Mouse (Mus musculus) forebrain, postnatal 0 days (tissue): ENCODE measurements around the gene Hoxa6. TPM values are rescaled to one million over a fixed set of nuclear protein-coding genes. Genes with fewer than 3 reads are reported as not detected.

Experiments
- ATAC-seq: fragments of 200-750 bp; cut with Nextera tagmentation; 2 replicates; pipeline ENCODE4 v1.8.0; 2017; ENCODE audit warnings: mild to moderate bottlenecking, moderate library complexity
- DNase-seq: peaks from one replicate; pipeline ENCODE4 v3.0.0-alpha.2; 2015
- H3K27ac ChIP-seq: fragments of 300-500 bp; sonication (generic); 2 replicates; pipeline ENCODE4 v1.5.1; 2014; ENCODE audit warnings: low read depth, mild to moderate bottlenecking, antibody characterized with exemption, low read length, moderate library complexity, mixed read lengths
- H3K27me3 ChIP-seq: fragments of 300-500 bp; sonication (generic); 2 replicates; pipeline ENCODE4 v1.6.1; 2014; ENCODE audit warnings: mild to moderate bottlenecking, low read length, mixed read lengths; ENCODE audit not compliant: insufficient read depth
- H3K36me3 ChIP-seq: fragments of 300-500 bp; sonication (generic); 2 replicates; pipeline ENCODE4 v1.6.1; 2014; ENCODE audit warnings: mild to moderate bottlenecking, moderate library complexity; ENCODE audit not compliant: insufficient read depth
- H3K4me1 ChIP-seq: fragments of 300-500 bp; sonication (generic); 2 replicates; pipeline ENCODE4 v1.6.1; 2014; ENCODE audit warnings: antibody characterized with exemption; ENCODE audit not compliant: insufficient read depth
- H3K4me2 ChIP-seq: fragments of 300-500 bp; sonication (generic); 2 replicates; pipeline ENCODE4 v1.6.1; 2014; ENCODE audit warnings: low read depth, mild to moderate bottlenecking, moderate library complexity
- H3K4me3 ChIP-seq: fragments of 300-500 bp; sonication (generic); 2 replicates; pipeline ENCODE4 v1.5.1; 2014; ENCODE audit warnings: low read depth, low read length, mixed read lengths
- H3K9ac ChIP-seq: fragments of 300-500 bp; sonication (generic); 2 replicates; pipeline ENCODE4 v1.6.1; 2014; ENCODE audit warnings: mild to moderate bottlenecking
- H3K9me3 ChIP-seq: fragments of 300-500 bp; sonication (generic); 2 replicates; pipeline ENCODE4 v1.6.1; 2016; ENCODE audit warnings: low read length
- CTCF ChIP-seq: sonication (generic); IDR thresholded peaks from 2 replicates; pipeline ENCODE4 v1.5.1; 2016; ENCODE audit warnings: antibody characterized with exemption, control low read depth, low read depth
- WGBS: fragments of 180-500 bp; shearing (Covaris S2); extraction: QIAGEN DNeasy Blood & Tissue Kit; methylation state at CpG from one replicate; pipeline ENCODE4 v1.1.7; 2014; 5-methylcytosine and 5-hydroxymethylcytosine counted together
- polyA plus RNA-seq: library from polyadenylated mRNA; unstranded; fragments of >200 nt; fragmentation: Nextera tagmentation; extraction: Ambion mirVana; gene quantifications from 2 replicates; pipeline ENCODE4 v1.2.1, GENCODE M21; 2015
- total RNA-seq: library from RNA; depleted of rRNA; stranded (reverse); fragments of >200 nt; gene quantifications from 2 replicates; pipeline ENCODE4 v1.2.3, GENCODE M21; 2014; rRNA removed

Gene Hoxa6
- not detected in 2 replicates for total RNA-seq
- not detected in 2 replicates for polyA plus RNA-seq

DNA sequence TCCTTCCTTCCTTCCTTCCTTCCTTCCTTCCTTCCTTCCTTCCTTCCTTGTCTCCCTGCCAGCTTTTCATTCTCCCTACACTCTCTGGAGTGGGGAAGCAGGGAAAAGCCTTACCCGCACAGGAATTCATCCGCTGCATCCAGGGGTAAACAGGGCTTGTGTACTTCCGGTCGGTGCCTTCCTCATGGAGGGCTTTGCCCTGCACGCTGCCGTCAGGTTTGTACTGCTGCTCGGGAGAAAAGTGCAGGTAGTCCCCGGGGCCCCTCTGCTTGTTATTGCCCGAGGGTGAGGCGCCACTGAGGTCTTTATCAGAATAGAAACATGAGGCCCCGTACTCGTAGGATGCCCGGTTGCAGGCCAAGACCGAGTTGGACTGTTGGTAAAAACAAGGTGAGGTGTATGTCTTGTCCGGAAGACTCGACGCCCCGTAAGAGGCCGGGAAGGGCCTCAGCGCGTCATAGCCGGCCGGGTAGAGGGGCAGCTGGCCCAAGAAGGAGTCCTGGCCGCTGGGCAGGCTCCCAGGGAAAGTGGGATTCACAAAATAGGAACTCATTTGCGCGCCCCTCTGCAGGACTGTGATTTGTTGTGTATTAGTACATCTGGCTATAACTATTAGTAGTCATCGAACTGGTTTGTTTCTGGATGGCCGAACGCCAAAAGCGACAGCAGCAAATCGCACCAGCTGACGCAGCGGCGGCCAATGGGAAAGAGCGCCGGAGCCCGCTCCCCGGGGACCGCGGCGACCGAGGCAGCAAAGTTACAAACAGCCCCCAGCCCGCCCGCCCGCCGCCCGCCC is at the start of gene Hoxa6:
Gene Hoxa6, minus strand, starts transcription at position 651 of the 796 bp plus-strand sequence.
- Histone ChIP-seq H3K9ac (no peak within 1 kb of the TSS), H3K4me1 (no peaks in the 10 kb centered on the region), H3K27me3 (peaks cover 94% of the 10 kb centered on the region), H3K4me3 (no peak within 1 kb of the TSS), H3K36me3 (no peaks in the 10 kb centered on the region), H3K9me3 (no peaks in the 10 kb centered on the region), H3K4me2 (no peak within 1 kb of the TSS), H3K27ac (no peak within 1 kb of the TSS)
- no peak for DNase-seq
- no peak for TF ChIP-seq CTCF
- WGBS: 3% methylated on average over 47 of the region's 47 CpGs
- no peak for ATAC-seq

DNA sequence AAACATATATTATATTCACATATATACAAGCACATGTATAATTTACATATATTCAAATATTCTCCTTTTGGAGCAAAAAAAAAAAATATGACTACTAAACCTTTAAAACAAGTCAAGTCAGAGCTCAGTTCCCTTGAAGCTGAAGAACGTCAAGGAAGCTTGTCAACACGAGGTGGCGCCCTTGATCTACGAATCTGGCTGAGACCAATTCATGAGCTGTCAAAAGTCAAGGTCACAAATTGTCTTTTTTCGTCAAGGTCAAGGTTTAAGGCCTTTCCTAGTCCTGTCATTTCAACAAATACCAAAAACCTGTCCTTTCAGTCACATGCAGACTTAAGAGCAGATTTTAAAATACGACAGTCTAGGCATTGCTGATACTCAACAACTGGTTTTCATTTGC is 48.4 kb upstream of the Hoxa6 start:
- DNase-seq (peak; percentile 89), ATAC-seq (no peak)
- no peaks in the 10 kb centered on the region for H3K4me1 ChIP-seq
- H3K36me3 ChIP-seq: no peaks in the 10 kb centered on the region
- H3K4me2 ChIP-seq: no peak overlapping the region
- no peak overlapping the region for H3K4me3 ChIP-seq
- no peaks in the 10 kb centered on the region for H3K9me3 ChIP-seq
- TF ChIP-seq CTCF: peak; percentile 85
- under 1% methylated on average over 6 of the region's 6 CpGs for WGBS
- H3K27me3 ChIP-seq: peaks cover 85% of the 10 kb centered on the region
- H3K27ac ChIP-seq: no peak overlapping the region
- no peak overlapping the region for H3K9ac ChIP-seq

DNA sequence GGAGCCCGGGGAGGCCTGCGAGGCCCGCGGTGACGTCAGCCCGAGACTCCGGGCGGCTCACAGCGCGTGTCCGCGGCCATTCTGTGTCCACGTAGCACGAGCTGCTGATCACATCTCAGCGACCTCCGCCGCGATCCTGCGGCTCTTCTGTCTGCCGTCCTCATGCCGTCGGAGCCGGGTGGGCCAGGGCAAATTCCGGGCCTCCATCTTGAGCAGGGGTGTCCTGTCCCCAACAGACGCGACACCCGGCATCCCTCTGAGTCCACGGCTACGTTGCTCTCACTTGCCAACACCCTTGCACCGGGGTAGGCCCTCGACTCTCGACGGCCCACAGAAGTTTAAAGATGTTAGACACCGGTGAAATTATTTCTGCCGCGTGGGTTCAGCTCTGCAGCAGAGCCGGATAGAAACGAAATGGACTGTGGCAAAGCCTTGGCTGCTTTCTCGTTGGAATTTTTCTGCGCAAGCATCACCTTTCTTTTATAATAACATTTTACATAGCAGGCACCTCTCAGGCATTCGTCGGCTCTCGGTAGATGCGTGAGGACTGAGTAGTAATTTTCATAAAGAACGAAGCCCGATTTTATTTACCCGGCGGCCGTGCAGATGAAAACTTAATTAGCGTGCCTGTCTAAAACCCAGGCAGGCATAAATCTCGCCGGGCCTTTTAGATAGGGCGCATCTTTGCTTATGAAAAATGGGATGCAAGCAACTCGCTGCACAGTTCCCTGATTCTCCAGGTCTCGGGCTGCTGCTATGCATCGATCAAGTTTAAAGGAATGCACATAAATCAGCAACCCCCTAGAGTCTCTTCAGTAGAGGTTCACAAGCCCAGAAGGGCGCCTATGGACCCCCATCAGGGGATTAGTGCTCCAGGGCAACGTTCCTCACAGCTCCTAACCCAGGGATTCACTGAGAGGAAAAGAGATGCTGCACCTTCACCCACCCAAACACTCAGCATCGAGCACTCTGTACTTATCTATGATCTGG is 45.3 kb upstream of the Hoxa6 start:
- Histone ChIP-seq H3K27ac (no peak overlapping the region), H3K27me3 (peaks cover 90% of the 10 kb centered on the region), H3K4me1 (no peaks in the 10 kb centered on the region), H3K4me2 (no peak overlapping the region), H3K4me3 (no peak overlapping the region), H3K36me3 (no peaks in the 10 kb centered on the region), H3K9me3 (no peaks in the 10 kb centered on the region), H3K9ac (no peak overlapping the region)
- TF ChIP-seq CTCF: no peak
- peak; percentile 78 for DNase-seq
- WGBS: 2% methylated on average over 59 of the region's 59 CpGs
- no peak for ATAC-seq

DNA sequence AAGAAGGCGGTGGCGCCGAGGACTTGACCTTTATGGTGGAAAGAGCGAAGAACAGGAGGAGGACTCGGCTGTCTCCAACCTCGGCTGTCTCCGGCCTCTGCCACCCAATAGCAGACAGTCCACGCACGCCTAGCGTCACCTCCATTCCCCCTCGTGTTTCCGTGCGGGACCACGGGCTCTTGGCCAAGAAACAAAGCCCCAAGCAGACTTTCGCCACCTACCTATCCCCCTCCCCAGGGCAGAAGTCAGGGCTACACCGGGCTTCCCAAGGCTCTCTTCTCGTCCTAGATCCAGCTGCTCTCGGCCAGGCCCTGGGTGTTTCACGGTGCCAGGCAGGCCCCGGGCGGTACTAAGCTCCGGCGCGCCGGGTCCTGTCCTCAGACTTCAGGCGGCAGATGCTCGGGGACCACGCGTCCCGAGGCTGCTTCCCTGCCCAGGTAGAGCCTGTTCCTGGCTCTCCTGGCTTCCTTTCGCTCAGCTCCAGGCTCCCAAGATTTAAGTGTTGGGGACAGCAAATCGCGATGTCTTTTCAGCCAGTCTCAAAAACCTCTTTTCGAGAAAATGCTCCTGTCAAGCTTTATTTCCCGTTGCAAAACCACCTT is 44.4 kb upstream of the Hoxa6 start:
- no peaks in the 10 kb centered on the region for H3K36me3 ChIP-seq

DNA sequence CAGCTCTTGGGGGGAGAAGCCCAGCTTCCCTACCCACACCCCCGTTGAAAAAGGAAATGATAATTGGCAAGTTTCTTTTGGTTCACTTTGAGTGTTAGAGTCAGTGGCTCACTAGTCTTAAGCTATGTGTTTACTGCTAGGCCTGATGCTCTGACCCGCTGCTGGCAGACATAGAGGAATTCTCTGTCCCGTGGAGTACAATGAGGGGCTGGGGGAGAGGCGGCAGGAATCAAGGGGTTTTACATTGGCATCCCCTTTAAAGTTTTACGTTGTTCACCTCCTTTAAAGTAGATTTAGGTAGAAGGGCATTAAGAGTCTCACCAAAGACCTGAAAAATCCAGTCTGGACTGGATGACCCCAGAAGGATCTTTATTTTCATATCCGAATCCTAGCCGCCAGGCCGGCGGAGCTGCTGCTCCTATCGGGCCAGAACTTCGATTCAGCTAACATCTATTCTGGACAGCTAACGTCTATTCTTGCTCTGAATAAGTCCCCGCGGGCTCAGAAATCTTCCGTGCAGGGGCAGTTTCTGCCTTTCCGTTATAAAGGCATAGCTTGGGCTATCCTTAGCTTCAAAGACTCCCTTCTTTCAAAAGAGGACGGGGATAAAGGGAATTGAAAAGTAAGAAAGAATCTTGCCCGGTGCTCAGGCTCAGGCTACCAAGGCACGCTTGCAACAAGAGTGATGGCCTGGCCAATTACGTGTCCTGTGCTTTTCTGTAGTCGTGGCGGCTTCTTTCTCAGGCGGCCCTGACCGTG is 43.7 kb upstream of the Hoxa6 start:
- no peak for TF ChIP-seq CTCF
- no peak for DNase-seq
- H3K9me3 ChIP-seq: no peaks in the 10 kb centered on the region
- no peak overlapping the region for H3K27ac ChIP-seq
- no peak overlapping the region for H3K4me3 ChIP-seq
- H3K36me3 ChIP-seq: no peaks in the 10 kb centered on the region
- H3K27me3 ChIP-seq: peaks cover 92% of the 10 kb centered on the region
- 2% methylated on average over 24 of the region's 24 CpGs for WGBS
- no peak for ATAC-seq
- H3K4me2 ChIP-seq: no peak overlapping the region
- no peaks in the 10 kb centered on the region for H3K4me1 ChIP-seq
- H3K9ac ChIP-seq: no peak overlapping the region

More for the DNA sequence above, 44.4 kb upstream of the Hoxa6 start:
- no peak overlapping the region for H3K4me3 ChIP-seq
- DNase-seq: no peak
- no peak overlapping the region for H3K27ac ChIP-seq
- WGBS: 1% methylated on average over 35 of the region's 35 CpGs
- H3K4me2 ChIP-seq: no peak overlapping the region
- no peaks in the 10 kb centered on the region for H3K9me3 ChIP-seq
- ATAC-seq: no peak
- H3K4me1 ChIP-seq: no peaks in the 10 kb centered on the region
- no peak overlapping the region for H3K9ac ChIP-seq
- peaks cover 91% of the 10 kb centered on the region for H3K27me3 ChIP-seq
- no peak for TF ChIP-seq CTCF

DNA sequence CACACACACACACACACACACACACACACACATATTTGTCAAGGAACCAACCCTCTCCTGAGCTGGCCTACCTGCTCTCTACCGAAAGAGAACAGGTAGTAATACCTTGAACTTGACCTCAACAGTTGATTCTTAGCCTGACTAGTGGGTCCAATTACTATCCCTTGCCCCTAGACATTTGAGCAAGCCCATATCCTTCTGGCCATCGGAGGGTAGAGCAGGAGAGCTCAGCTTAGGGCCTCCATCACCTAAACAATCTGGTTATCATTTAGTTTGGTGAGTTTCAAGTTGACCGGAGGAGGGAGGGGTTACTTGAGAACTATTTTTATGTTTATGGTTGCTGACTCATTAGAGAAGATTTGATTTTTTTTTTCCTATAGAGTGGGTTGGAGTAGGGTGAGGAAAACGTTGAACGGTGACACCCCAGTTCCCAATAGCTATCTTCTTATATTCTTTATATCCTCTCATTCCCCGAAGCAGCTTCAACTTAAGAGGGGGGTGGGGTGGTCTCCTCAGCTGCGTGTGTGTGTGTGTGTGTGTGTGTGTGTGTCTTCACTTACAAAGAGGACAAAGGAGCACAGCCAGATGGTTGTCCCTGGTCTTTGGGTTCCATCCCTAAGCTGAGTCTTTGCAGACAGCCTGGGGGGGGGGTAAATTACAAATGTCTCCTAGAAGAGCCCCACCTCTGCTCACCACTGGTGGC is 42.8 kb upstream of the Hoxa6 start:
- H3K4me3 ChIP-seq: no peak overlapping the region
- no peak overlapping the region for H3K4me2 ChIP-seq
- H3K9me3 ChIP-seq: no peaks in the 10 kb centered on the region
- no peaks in the 10 kb centered on the region for H3K36me3 ChIP-seq
- H3K9ac ChIP-seq: no peak overlapping the region
- WGBS: 13% methylated on average over 7 of the region's 7 CpGs
- H3K27me3 ChIP-seq: peaks cover 93% of the 10 kb centered on the region
- DNase-seq (no peak), ATAC-seq (no peak)
- no peak overlapping the region for H3K27ac ChIP-seq
- no peak for TF ChIP-seq CTCF
- no peaks in the 10 kb centered on the region for H3K4me1 ChIP-seq
